Mouse (Mus musculus) hindlimb bud, embryonic 11.5 days (tissue): Measurements from ENCODE around the gene Olfr767.
"Not testable (repeated sequence)": the region's sequence is repeated elsewhere in the genome, so short reads cannot be mapped to it uniquely, and the experiment has no call there.

Experiments
- DNase-seq: peaks from one replicate; pipeline ENCODE4 v3.0.0-alpha.2; 2012; ENCODE audit warnings: low read depth, low spot score; ENCODE audit errors: extremely low spot score

Gene Olfr767

DNA sequence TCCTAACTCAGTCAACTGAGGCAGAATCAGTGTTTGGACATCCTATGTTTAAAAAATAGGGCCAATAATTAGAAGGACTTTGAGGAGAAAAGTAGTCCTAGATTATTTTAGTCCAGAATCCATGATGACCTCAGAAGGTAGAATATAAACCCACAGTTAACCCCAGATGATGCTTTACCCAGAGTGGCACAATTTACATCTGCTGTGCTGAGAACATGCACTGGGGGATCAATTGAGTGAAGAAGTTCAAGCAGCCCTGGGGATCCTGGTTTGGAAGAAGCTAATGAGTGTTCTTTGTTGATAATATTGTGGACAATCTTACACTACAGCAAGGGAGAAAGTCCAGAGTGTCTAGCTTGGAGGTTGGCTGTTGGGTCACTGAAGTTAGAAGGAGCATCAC lies at the start of gene Olfr767:
Gene Olfr767 (minus strand): TSS at position 101 of the 400 bp plus-strand sequence.
- DNase-seq: not testable (repeated sequence)

DNA sequence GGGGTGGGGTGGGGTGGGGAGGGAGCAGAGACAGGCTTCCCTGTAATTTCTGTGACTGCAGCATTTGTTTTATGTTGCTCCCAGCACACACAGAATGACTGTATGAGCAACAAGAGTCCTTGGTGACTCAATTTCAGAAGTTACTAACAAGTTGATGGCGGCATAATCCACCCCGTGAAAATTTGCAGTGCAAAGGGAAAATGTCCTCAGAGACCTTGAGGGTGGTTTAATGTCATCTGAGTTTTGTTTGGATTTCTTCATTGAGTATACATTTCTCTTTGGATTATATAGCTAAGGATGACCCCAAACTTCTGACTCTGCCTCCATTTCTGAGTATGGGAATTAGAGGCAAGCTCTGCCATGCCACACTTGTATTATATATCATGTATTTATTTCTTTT lies 35.1 kb upstream of the Olfr767 start, which contains the start of gene Olfr769:
Gene Olfr769 (minus strand): TSS at position 101 of the 400 bp plus-strand sequence.
- no peak for DNase-seq

DNA sequence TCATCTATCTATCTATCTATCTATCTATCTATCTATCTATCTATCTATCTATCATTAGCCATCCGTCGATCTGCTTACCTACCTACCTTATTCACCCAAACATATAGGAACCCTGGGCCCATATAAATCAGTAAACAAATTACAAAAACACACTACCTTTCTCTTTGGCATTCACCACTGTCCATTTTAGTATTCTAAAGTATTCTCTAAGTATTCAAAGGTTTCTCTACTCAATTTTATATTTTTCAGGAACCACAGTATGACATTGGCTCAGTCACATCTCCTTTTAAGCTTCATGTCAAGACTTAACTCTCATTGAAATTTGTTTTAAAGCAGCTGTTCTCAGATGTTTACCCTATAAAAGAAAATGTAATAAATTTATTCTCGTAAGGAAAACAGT lies 32.4 kb upstream of the Olfr767 start:
- no peak for DNase-seq

DNA sequence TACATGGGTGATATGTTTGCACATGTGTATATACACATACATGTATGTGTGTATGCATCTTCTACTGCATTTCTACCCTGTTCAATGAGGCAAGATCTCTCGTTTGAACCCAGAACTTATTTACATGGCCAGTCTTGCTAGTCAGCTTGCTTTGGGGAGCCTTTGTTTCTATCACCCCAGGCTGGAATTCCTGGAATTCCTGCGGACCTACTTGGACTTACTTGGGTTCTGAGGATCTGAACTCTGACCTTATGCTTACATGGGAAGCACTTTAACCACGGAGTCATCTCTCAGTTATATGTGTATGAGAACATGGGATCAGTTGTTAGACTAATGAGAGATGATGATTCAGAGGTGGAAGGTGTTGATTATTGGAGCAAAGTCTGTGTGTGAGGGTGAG lies 18.5 kb upstream of the Olfr767 start:
- DNase-seq: no peak

DNA sequence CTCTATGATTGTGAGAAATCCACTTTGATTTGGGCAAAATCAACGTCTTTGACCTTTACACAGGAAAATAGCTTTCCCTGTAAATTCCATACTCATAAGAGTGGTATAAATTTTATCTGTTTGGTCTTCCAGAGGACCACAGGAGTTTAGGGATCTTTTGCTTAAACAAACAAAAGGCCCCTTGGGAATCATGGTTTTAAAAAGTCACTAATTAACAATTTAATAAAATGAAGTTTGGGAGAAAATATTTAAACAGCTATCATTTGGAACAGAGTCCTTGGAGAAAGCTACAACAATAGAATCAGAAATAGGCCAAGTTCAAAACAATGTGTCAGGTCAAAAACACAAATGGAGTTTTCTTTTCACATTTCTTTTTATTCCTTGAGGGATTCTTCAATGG lies 16.6 kb upstream of the Olfr767 start, which contains the start of gene Olfr768:
Gene Olfr768 (minus strand): TSS at position 101 of the 400 bp plus-strand sequence.
- no peak for DNase-seq

DNA sequence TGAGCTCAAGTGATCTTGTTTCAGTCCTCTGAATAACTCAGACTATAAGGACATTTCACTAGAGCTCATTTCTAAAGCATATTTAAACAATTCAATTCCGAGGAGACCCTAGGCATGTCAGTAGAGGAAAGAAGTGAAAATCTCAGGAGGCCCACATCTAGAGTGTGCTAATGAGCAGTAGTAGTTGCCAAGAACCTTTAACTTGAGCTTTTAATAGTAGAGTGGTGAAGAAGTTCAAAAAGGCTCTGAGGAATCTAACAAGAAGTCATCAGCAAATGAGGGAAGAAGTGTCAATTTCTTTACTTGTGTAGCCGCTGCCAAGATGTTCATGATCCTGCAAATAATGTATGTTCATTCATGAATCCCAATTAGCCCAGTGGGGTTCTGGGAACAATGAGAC lies 13.8 kb downstream of the Olfr767 start, which contains the start of gene Olfr766-ps1:
Gene Olfr766-ps1 (minus strand): TSS at position 101 of the 400 bp plus-strand sequence.
- no peak for DNase-seq

DNA sequence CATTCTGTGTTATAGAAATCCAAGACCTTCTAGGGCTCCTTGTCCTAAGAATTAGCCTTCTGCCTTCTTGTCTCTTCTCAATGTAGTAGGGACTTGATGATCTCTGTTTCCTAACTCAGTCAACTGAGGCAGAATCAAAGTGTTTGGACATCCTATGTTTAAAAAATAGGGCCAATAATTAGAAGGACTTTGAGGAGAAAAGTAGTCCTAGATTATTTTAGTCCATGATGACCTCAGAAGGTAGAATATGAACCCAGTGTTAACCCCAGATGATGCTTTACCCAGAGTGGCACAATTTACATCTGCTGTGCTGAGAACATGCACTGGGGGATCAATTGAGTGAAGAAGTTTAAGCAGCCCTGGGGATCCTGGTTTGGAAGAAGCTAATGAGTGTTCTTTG lies 32.8 kb downstream of the Olfr767 start, which contains the start of gene Olfr765:
Gene Olfr765 (minus strand): TSS at position 101 of the 400 bp plus-strand sequence.
- DNase-seq: not testable (repeated sequence)

DNA sequence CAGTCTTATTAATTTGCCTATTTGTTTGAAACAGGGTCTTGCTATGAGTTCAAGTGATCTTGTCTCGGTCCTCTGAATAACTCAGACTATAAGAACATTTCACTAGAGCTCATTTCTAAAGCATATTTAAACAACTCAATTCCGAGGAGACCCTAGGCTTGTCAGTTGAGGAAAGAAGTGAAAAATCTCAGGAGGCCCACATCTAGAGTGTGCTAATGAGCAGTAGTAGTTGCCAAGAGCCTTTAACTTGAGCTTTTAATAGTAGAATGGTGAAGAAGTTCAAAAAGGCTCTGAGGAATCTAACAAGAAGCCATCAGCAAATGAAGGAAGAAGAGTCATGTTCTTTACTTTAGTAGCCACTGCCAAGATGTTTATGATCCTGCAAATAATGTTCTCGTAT lies 42.9 kb downstream of the Olfr767 start, which contains the start of gene Olfr764-ps1:
Gene Olfr764-ps1 (minus strand): TSS at position 101 of the 400 bp plus-strand sequence.
- DNase-seq: no peak

DNA sequence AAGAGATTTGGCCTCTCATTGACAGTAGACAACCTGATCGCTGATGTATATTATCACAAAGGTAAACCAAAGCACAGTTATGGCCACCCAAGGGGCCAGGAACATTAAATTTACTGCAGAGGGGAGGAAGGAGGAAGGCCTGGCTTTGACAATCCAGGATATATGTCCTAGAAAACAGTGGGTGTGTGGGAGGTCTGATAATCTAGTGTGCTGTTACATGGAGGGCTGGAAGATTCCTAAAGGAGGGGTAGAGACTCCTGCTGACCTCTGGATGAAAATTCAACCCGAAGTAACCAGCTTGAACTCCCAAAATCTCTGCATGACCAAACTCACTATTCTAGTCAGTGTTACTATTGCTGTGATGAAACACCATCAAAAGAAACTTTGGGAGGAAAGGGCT lies 54.4 kb downstream of the Olfr767 start:
- DNase-seq: no peak

DNA sequence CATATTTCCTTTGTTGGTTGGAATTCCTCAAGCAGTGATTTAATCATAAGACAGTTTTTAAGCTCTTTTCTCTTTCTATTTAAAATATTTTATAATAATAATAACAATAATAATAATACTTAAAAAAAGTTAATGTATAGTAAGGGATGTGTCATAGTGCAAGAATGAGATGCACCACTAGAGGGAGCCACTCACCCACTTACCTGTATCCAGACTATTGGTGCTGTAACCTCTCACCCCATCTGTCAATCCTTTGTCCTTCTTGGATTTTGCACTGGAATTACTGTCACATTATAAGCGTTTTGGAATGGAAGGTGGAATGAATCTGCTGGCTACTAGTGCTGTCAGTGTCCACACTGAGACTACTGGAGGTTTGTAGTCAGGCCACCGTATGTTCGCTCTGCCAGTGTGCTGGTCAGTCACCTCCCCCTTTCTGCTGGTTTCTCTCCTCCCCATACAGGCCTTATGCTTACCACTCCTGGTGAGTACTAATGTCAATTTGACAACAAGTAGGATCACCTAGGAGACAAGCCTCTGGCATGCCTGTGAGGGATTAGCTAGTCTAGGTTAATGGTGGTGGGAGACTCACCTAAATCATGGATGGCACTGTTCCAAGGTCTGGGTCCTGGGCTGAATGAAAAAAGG lies 56.6 kb downstream of the Olfr767 start:
- DNase-seq: peak; percentile 20
